Mouse (Mus musculus): Measurements from ENCODE around the gene Gm6899.

- TF ChIP-seq POLR2A (IDR thresholded peaks at IDR 0.05; ENCODE audit: extremely low read depth, insufficient read depth, low read length) (no peak), CTCF (IDR thresholded peaks at IDR 0.05; ENCODE audit: low read depth, low read length) (no peak)
Measured at GRCm38 (mm10) chr11:26608795-26609194, 15.8 kb downstream of the Gm6899 start.

All from liver, adult 2 months (tissue).